In genomic region chr9:50697706-50698041, GRCm38 (mm10) we compare ENCODE assay signal across 8 mouse cellular contexts. TPM values are rescaled to one million over a fixed set of nuclear protein-coding genes. Genes with fewer than 3 reads are reported as not detected.
A peak's percentile ranks its signal among the peaks of the same experiment; 100 is the strongest.
DNase-seq lines count a peak whose midpoint lies in the region; ATAC-seq and TF ChIP-seq lines count a peak whose summit lies in the region.

No protein-coding gene starts in this region.

- ATAC-seq in forebrain, embryonic 14.5 days: peak; percentile 80
- peak; percentile 39 for ATAC-seq in heart, postnatal 0 days (ENCODE audit: insufficient read depth, low read depth)
- no peak for ATAC-seq in liver, embryonic 12.5 days

- DNase-seq in CH12.LX (ENCODE audit: extremely low read depth): peak; percentile 38
- DNase-seq in c-Kit-positive CD71-positive TER-119-positive erythroid progenitor cells, embryonic 14.5 days (ENCODE audit: low spot score): peak; percentile 11
- DNase-seq in forebrain, embryonic 14.5 days (ENCODE audit: low spot score): peak; percentile 92
- peak; percentile 77 for DNase-seq in heart, postnatal 0 days (ENCODE audit: low spot score)
- DNase-seq in kidney, postnatal 25 days: peak; percentile 81 to 88
- peak; percentile 67 for DNase-seq in neural tube, embryonic 10.5 days (ENCODE audit: extremely low spot score, low spot score)
- DNase-seq in thymus, postnatal 0 days (ENCODE audit: low spot score): peak; percentile 33

- no peak overlapping the region for H3K4me3 ChIP-seq in CH12.LX (replicated peaks in 1 of 3; ENCODE audit: low read depth in 2 of 3, low read length in 2 of 3, poor library complexity in 1 of 3)
- H3K4me3 ChIP-seq in forebrain, embryonic 14.5 days (ENCODE audit: low read depth, low read length): peak overlapping the region; percentile 52
- peak overlapping the region; percentile 27 for H3K4me3 ChIP-seq in heart, postnatal 0 days (ENCODE audit: low read depth, low read length)
- peak overlapping the region; percentile 25; the same call in 1 of the 2 replicates for H3K4me3 ChIP-seq in liver, embryonic 12.5 days

- H3K4me1 ChIP-seq in CH12.LX (ENCODE audit: control insufficient read depth in 1 of 2, insufficient read depth in 2 of 2): peaks cover 3 to 5% of the 10 kb centered on the region in 2 experiments; a peak in 3 of 4 replicates
- H3K4me1 ChIP-seq in forebrain, embryonic 14.5 days (ENCODE audit: control insufficient read depth, insufficient read depth, low read length): peaks cover 11% of the 10 kb centered on the region
- H3K4me1 ChIP-seq in heart, postnatal 0 days (ENCODE audit: control insufficient read depth, insufficient read depth): peaks cover 20% of the 10 kb centered on the region
- peaks cover 17% of the 10 kb centered on the region for H3K4me1 ChIP-seq in liver, embryonic 12.5 days

- no peaks in the 10 kb centered on the region for H3K79me2 ChIP-seq in CH12.LX (replicated peaks; ENCODE audit: control insufficient read depth, extremely low read depth, insufficient read depth, poor library complexity, severe bottlenecking)

- dilution Hi-C loops in CH12.LX (cut with MboI; ENCODE audit: extremely low pct_ligation_motif_present, extremely low pct_unique_long_range_greater_than_20kb, low sequenced_read_pairs): no loop called here

- TF ChIP-seq EP300 in CH12.LX (IDR thresholded peaks at IDR 0.05; ENCODE audit: low read length): no peak
- TF ChIP-seq EP300 in heart, postnatal 0 days (IDR thresholded peaks at IDR 0.05; ENCODE audit: low read depth): no peak

- TF ChIP-seq CTCF in CH12.LX (conservative IDR thresholded peaks at IDR 0.05 in 1 of 2, IDR thresholded peaks at IDR 0.05 in 1 of 2; ENCODE audit: low read depth in 2 of 2, low read length in 2 of 2): no peak
- no peak for TF ChIP-seq CTCF in heart, postnatal 0 days (IDR thresholded peaks at IDR 0.05; ENCODE audit: low read depth)

- no peak for TF ChIP-seq POLR2A in CH12.LX (IDR thresholded peaks at IDR 0.05; ENCODE audit: low read depth, low read length)

- in situ Hi-C loops in CH12.LX (cut with MboI; ENCODE audit: low pct_ligation_motif_present, low pct_unique_long_range_greater_than_20kb, low sequenced_read_pairs): no loop called here

- peaks cover 43% of the 10 kb centered on the region for H3K27me3 ChIP-seq in CH12.LX (replicated peaks)
- no peaks in the 10 kb centered on the region for H3K27me3 ChIP-seq in forebrain, embryonic 14.5 days (replicated peaks; ENCODE audit: control insufficient read depth, insufficient read depth, low read length)
- no peaks in the 10 kb centered on the region for H3K27me3 ChIP-seq in heart, postnatal 0 days (ENCODE audit: control insufficient read depth, insufficient read depth, low read length)
- peaks cover 89% of the 10 kb centered on the region for H3K27me3 ChIP-seq in liver, embryonic 12.5 days (replicated peaks)

- 2% methylated on average over 12 of the region's 12 CpGs for WGBS in forebrain, embryonic 14.5 days
- WGBS in heart, postnatal 0 days: 5% methylated on average over 12 of the region's 12 CpGs
- 3% methylated on average over 12 of the region's 12 CpGs for WGBS in liver, embryonic 12.5 days (ENCODE audit: insufficient replicate concordance)

- no peaks in the 10 kb centered on the region for H3K36me3 ChIP-seq in CH12.LX (replicated peaks in 1 of 2; ENCODE audit: control insufficient read depth in 1 of 2, insufficient read depth in 1 of 2, low read length in 1 of 2)
- peaks cover 27% of the 10 kb centered on the region for H3K36me3 ChIP-seq in forebrain, embryonic 14.5 days (ENCODE audit: control insufficient read depth, insufficient read depth, low read length)
- H3K36me3 ChIP-seq in heart, postnatal 0 days (replicated peaks; ENCODE audit: control insufficient read depth, insufficient read depth, low read length): 0 out of 2 replicates have a peak, but pooled peaks cover 9% of the 10 kb centered on the region
- H3K36me3 ChIP-seq in liver, embryonic 12.5 days: no peaks in the 10 kb centered on the region

- no peak overlapping the region for H3K27ac ChIP-seq in CH12.LX (ENCODE audit: insufficient read depth, low read depth)
- peak overlapping the region; percentile 58; the same call in 1 of the 2 replicates for H3K27ac ChIP-seq in forebrain, embryonic 14.5 days (ENCODE audit: low read depth, low read length)
- no peak overlapping the region for H3K27ac ChIP-seq in heart, postnatal 0 days (ENCODE audit: low read depth)
- H3K27ac ChIP-seq in liver, embryonic 12.5 days: no peak overlapping the region

- H3K9ac ChIP-seq in CH12.LX (ENCODE audit: insufficient read depth, low read depth): no peak overlapping the region
- peak overlapping the region; percentile 65 for H3K9ac ChIP-seq in forebrain, embryonic 14.5 days (ENCODE audit: low read length)
- H3K9ac ChIP-seq in heart, postnatal 0 days (replicated peaks; ENCODE audit: low read depth, low read length): no peak overlapping the region
- H3K9ac ChIP-seq in liver, embryonic 12.5 days: no peak overlapping the region

- H3K4me2 ChIP-seq in CH12.LX (ENCODE audit: insufficient read depth, low read depth, poor library complexity, severe bottlenecking): peak overlapping the region; percentile 59; the same call in 1 of the 2 replicates
- H3K4me2 ChIP-seq in forebrain, embryonic 14.5 days (ENCODE audit: low read length): peak overlapping the region; percentile 80
- H3K4me2 ChIP-seq in heart, postnatal 0 days (ENCODE audit: low read depth, low read length): peak overlapping the region; percentile 94
- H3K4me2 ChIP-seq in liver, embryonic 12.5 days: peak overlapping the region; percentile 81

- TF ChIP-seq RAD21 in CH12.LX (IDR thresholded peaks at IDR 0.05; ENCODE audit: low read depth, low read length): no peak

- H3K9me3 ChIP-seq in CH12.LX (replicated peaks; ENCODE audit: low read length): no peaks in the 10 kb centered on the region
- H3K9me3 ChIP-seq in forebrain, embryonic 14.5 days (replicated peaks; ENCODE audit: control insufficient read depth, low read length): no peaks in the 10 kb centered on the region
- H3K9me3 ChIP-seq in heart, postnatal 0 days (replicated peaks; ENCODE audit: control insufficient read depth, low read length): no peaks in the 10 kb centered on the region
- H3K9me3 ChIP-seq in liver, embryonic 12.5 days (replicated peaks): no peaks in the 10 kb centered on the region

TF ChIP-seq in CH12.LX, 34 proteins besides CTCF, POLR2A, EP300 and RAD21 (continues in another document):
- TF ChIP-seq NRF1 (IDR thresholded peaks at IDR 0.05; ENCODE audit: low read depth, low read length): peak; percentile 79

RNA-seq across cellular contexts. Expression of gene Dlat, which starts 38.1 kb away (rescaled TPM):
- total RNA-seq in CH12.LX (2012; rRNA removed) (45.2 and 49.6 TPM in 2 replicates), CH12.LX (2014; rRNA removed) (67.5 and 81.5 TPM in 2 replicates)
- 53.4 and 55.7 TPM in 2 replicates for polyA plus RNA-seq in CH12.LX (2012; ENCODE audit: insufficient read length, low read depth)
- 50.9 and 55.0 TPM in 2 replicates for polyA plus RNA-seq in forebrain, embryonic 14.5 days (2014; fragmentation: Nextera tagmentation; extraction: Ambion mirVana)
- 155 and 215 TPM in 2 replicates for total RNA-seq in heart, postnatal 0 days (2014; rRNA removed; ENCODE audit: low replicate concordance)
- 203 and 204 TPM in 2 replicates for polyA plus RNA-seq in heart, postnatal 0 days (2015; fragmentation: Nextera tagmentation; extraction: Ambion mirVana)
- 47.2 and 47.9 TPM in 2 replicates for polyA plus RNA-seq in liver, embryonic 12.5 days (2016; fragmentation: Nextera tagmentation; extraction: Ambion mirVana)
- 37.4 and 42.7 TPM in 2 replicates for polyA plus RNA-seq in thymus, postnatal 0 days (2015; fragmentation: Nextera tagmentation; extraction: Ambion mirVana)

RNA-seq across cellular contexts. Expression of gene Dixdc1, which starts 41.6 kb away (rescaled TPM):
- total RNA-seq in CH12.LX (2012; rRNA removed) (0.04 and 0.13 TPM in 2 replicates), CH12.LX (2014; rRNA removed) (0.15 and 0.23 TPM in 2 replicates)
- polyA plus RNA-seq in CH12.LX (2012; ENCODE audit: insufficient read length, low read depth): 0.19 and 0.21 TPM in 2 replicates
- 21.6 and 27.1 TPM in 2 replicates for polyA plus RNA-seq in forebrain, embryonic 14.5 days (2014; fragmentation: Nextera tagmentation; extraction: Ambion mirVana)
- 7.7 and 19.8 TPM in 2 replicates for total RNA-seq in heart, postnatal 0 days (2014; rRNA removed; ENCODE audit: low replicate concordance)
- polyA plus RNA-seq in heart, postnatal 0 days (2015; fragmentation: Nextera tagmentation; extraction: Ambion mirVana): 6.9 and 7.1 TPM in 2 replicates
- 1.1 and 1.2 TPM in 2 replicates for polyA plus RNA-seq in liver, embryonic 12.5 days (2016; fragmentation: Nextera tagmentation; extraction: Ambion mirVana)
- 0.91 and 1.0 TPM in 2 replicates for polyA plus RNA-seq in thymus, postnatal 0 days (2015; fragmentation: Nextera tagmentation; extraction: Ambion mirVana)

RNA-seq across cellular contexts. Expression of gene 2310030G06Rik, which starts 48.7 kb away (rescaled TPM):
- not detected in 2 replicates for total RNA-seq in CH12.LX (2012; rRNA removed)
- total RNA-seq in CH12.LX (2014; rRNA removed): not detected in 2 replicates
- polyA plus RNA-seq in CH12.LX (2012; ENCODE audit: insufficient read length, low read depth): not detected in 2 replicates
- 1.0 and 1.1 TPM in 2 replicates for polyA plus RNA-seq in forebrain, embryonic 14.5 days (2014; fragmentation: Nextera tagmentation; extraction: Ambion mirVana)
- 3.6 and 4.8 TPM in 2 replicates for total RNA-seq in heart, postnatal 0 days (2014; rRNA removed; ENCODE audit: low replicate concordance)
- polyA plus RNA-seq in heart, postnatal 0 days (2015; fragmentation: Nextera tagmentation; extraction: Ambion mirVana): 10.6 and 11.0 TPM in 2 replicates
- polyA plus RNA-seq in liver, embryonic 12.5 days (2016; fragmentation: Nextera tagmentation; extraction: Ambion mirVana): 2.0 and 2.5 TPM in 2 replicates
- 6.2 and 6.3 TPM in 2 replicates for polyA plus RNA-seq in thymus, postnatal 0 days (2015; fragmentation: Nextera tagmentation; extraction: Ambion mirVana)

RNA-seq across cellular contexts. Expression of gene Cryab, which starts 53.5 kb away (rescaled TPM):
- total RNA-seq in CH12.LX (2012; rRNA removed) (not detected in 2 replicates), CH12.LX (2014; rRNA removed) (not detected in 2 replicates)
- not detected in 2 replicates for polyA plus RNA-seq in CH12.LX (2012; ENCODE audit: insufficient read length, low read depth)
- polyA plus RNA-seq in forebrain, embryonic 14.5 days (2014; fragmentation: Nextera tagmentation; extraction: Ambion mirVana): 9.7 and 12.6 TPM in 2 replicates
- 758 and 766 TPM in 2 replicates for total RNA-seq in heart, postnatal 0 days (2014; rRNA removed; ENCODE audit: low replicate concordance)
- 1,736 and 1,781 TPM in 2 replicates for polyA plus RNA-seq in heart, postnatal 0 days (2015; fragmentation: Nextera tagmentation; extraction: Ambion mirVana)
- polyA plus RNA-seq in liver, embryonic 12.5 days (2016; fragmentation: Nextera tagmentation; extraction: Ambion mirVana): 6.6 and 7.8 TPM in 2 replicates
- polyA plus RNA-seq in thymus, postnatal 0 days (2015; fragmentation: Nextera tagmentation; extraction: Ambion mirVana): 17.2 and 17.5 TPM in 2 replicates

RNA-seq across cellular contexts. Expression of gene Hspb2, which starts 54.5 kb away (rescaled TPM):
- not detected in 2 replicates for total RNA-seq in CH12.LX (2012; rRNA removed)
- total RNA-seq in CH12.LX (2014; rRNA removed): not detected in 2 replicates
- polyA plus RNA-seq in CH12.LX (2012; ENCODE audit: insufficient read length, low read depth): not detected in 2 replicates
- polyA plus RNA-seq in forebrain, embryonic 14.5 days (2014; fragmentation: Nextera tagmentation; extraction: Ambion mirVana): 0.70 TPM in 1 of 2 replicates, not detected in the other
- 241 and 266 TPM in 2 replicates for total RNA-seq in heart, postnatal 0 days (2014; rRNA removed; ENCODE audit: low replicate concordance)
- polyA plus RNA-seq in heart, postnatal 0 days (2015; fragmentation: Nextera tagmentation; extraction: Ambion mirVana): 309 and 313 TPM in 2 replicates
- 0.82 and 1.2 TPM in 2 replicates for polyA plus RNA-seq in liver, embryonic 12.5 days (2016; fragmentation: Nextera tagmentation; extraction: Ambion mirVana)
- 2.0 and 2.7 TPM in 2 replicates for polyA plus RNA-seq in thymus, postnatal 0 days (2015; fragmentation: Nextera tagmentation; extraction: Ambion mirVana)

Comparison
In these comparisons a context has a peak if more than half of its experiments do, and no peak if none do; other contexts are left out.
1. DNase-seq: peak in every context shown above with its lines; median percentile 92 in forebrain, embryonic 14.5 days; 84 in kidney, postnatal 25 days; 77 in heart, postnatal 0 days; 67 in neural tube, embryonic 10.5 days; 38 in CH12.LX; 33 in thymus, postnatal 0 days; 11 in c-Kit-positive CD71-positive TER-119-positive erythroid progenitor cells, embryonic 14.5 days.
2. H3K4me3 ChIP-seq: peak in forebrain, embryonic 14.5 days (single experiment), heart, postnatal 0 days (single experiment) and liver, embryonic 12.5 days (single experiment); none in CH12.LX (0 of 3).
3. Peak in every context shown above with its lines, with median percentiles within 50 percentile points of each other: H3K4me2 ChIP-seq.